Mouse (Mus musculus): ENCODE data around the gene Pnpla7. TPM values are rescaled to one million over a fixed set of nuclear protein-coding genes. Genes with fewer than 3 reads are reported as not detected.

Pnpla7 gene
- total and polyA plus RNA-seq, 3 experiments: 18.5 to 26.1 (median 23.4) TPM

DNA sequence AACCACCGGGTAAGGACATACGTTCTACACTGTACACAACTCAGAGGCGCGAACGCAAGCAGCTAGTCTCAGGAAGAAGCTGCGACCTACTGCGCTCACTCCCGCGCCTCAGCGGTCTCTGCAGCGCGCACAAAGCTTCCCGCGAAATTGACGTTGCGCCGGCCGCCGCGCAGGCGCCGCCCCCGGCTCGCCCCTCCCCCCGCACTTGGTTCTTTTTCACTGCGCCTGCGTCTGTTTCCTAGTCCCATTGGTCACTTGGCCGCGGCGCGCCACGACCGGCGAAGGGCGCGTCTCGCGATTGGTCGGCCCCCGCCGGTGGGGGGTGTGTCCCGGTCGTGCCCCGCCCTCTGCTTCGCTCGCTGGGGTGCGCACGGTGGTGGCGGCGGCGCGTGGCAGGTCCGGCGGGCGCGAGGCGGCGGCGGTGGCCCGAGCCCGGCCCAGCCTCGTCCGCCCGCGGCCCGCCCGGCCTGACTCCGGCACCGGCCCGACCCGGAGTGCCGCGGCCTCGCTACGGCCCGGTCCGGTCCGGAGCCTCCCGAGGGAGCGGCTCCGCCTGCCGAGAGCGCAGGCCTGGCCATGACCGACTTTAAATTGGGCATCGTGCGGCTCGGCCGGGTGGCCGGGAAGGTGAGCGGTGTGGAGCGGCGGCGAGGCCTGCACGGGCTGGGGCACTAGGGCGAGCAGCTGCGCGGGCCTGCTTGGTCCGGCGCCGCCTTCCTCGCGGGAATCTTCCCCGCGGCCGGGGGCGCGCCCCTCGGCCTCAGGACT, 26.2 kb upstream of the Pnpla7 start, which contains the start of gene Zmynd19 (continued):
- TF ChIP-seq NELFE (IDR thresholded peaks at IDR 0.05; ENCODE audit: low read depth, low read length) (peak; percentile 77), POLR2A (IDR thresholded peaks at IDR 0.05; ENCODE audit: low read depth, low read length) (peak; percentile 86), CHD1 (IDR thresholded peaks at IDR 0.05; ENCODE audit: low read depth, low read length) (no peak), E2F4 (IDR thresholded peaks at IDR 0.05; ENCODE audit: insufficient replicate concordance, low read depth, low read length) (peak; percentile 93), MYC (IDR thresholded peaks at IDR 0.05; ENCODE audit: low read depth, low read length) (peak; percentile 77; the same call in 1 of the 2 replicates), HCFC1 (IDR thresholded peaks at IDR 0.05; ENCODE audit: low read depth, low read length) (peak; percentile 74), ELF1 (IDR thresholded peaks at IDR 0.05; ENCODE audit: low read depth, low read length) (peak; percentile 65; the same call in 1 of the 2 replicates), NRF1 (IDR thresholded peaks at IDR 0.05; ENCODE audit: low read depth, low read length) (peak; percentile 99)

DNA sequence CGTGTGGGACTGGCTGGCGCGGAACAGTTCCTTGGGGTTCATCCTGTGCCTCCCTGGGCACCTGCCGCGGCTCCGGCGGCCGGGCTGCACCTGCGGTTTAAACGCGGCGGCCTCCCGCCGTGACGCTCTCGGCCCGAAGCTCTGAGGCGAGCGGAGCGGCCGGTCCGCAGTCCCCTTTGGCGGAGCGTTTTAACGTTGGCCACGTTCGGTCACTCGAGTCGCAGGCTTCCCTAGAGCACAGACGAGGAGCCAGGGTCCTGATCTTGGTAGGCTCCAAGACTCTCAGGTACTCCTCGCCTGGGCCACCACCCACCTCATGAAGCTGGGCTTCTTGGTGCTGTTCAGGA, 25.7 kb upstream of the Pnpla7 start:
- dilution Hi-C loops (cut with MboI; ENCODE audit: extremely low pct_ligation_motif_present, extremely low pct_unique_long_range_greater_than_20kb, low sequenced_read_pairs) (no loop called here), in situ Hi-C loops (cut with MboI; ENCODE audit: low pct_ligation_motif_present, low pct_unique_long_range_greater_than_20kb, low sequenced_read_pairs) (no loop called here)
- Histone ChIP-seq H3K9me3 (replicated peaks; ENCODE audit: low read length) (no peaks in the 10 kb centered on the region), H3K9ac (ENCODE audit: insufficient read depth, low read depth) (peak overlapping the region; percentile 91), H3K79me2 (replicated peaks; ENCODE audit: control insufficient read depth, extremely low read depth, insufficient read depth, poor library complexity, severe bottlenecking) (peaks cover 22% of the 10 kb centered on the region), H3K27ac (ENCODE audit: insufficient read depth, low read depth) (no peak overlapping the region), H3K4me2 (ENCODE audit: insufficient read depth, low read depth, poor library complexity, severe bottlenecking) (peak overlapping the region; percentile 73), H3K36me3 (replicated peaks in 1 of 2; ENCODE audit: control insufficient read depth in 1 of 2, insufficient read depth in 1 of 2, low read length in 1 of 2) (peaks cover 27 to 36% of the 10 kb centered on the region in 2 experiments), H3K4me3 (replicated peaks in 1 of 3; ENCODE audit: low read depth in 2 of 3, low read length in 2 of 3, poor library complexity in 1 of 3) (peak overlapping the region; percentile 57 to 97 (median 85)), H3K27me3 (replicated peaks) (peaks cover 5% of the 10 kb centered on the region), H3K4me1 (ENCODE audit: control insufficient read depth in 1 of 2, insufficient read depth in 2 of 2) (peaks cover 4 to 42% of the 10 kb centered on the region in 2 experiments; a peak in 3 of 4 replicates)
- DNase-seq (ENCODE audit: extremely low read depth): no peak
- TF ChIP-seq UBTF (IDR thresholded peaks at IDR 0.05; ENCODE audit: low read depth, low read length) (peak; percentile 61; the same call in 1 of the 2 replicates), USF1 (IDR thresholded peaks at IDR 0.05; ENCODE audit: low read depth, low read length) (no peak), TCF12 (IDR thresholded peaks at IDR 0.05; ENCODE audit: low read depth, low read length) (no peak), GABPA (IDR thresholded peaks at IDR 0.05; ENCODE audit: insufficient replicate concordance, low read depth, low read length) (no peak), SIN3A (IDR thresholded peaks at IDR 0.05; ENCODE audit: low read length) (peak; percentile 1; the same call in 1 of the 2 replicates)

DNA sequence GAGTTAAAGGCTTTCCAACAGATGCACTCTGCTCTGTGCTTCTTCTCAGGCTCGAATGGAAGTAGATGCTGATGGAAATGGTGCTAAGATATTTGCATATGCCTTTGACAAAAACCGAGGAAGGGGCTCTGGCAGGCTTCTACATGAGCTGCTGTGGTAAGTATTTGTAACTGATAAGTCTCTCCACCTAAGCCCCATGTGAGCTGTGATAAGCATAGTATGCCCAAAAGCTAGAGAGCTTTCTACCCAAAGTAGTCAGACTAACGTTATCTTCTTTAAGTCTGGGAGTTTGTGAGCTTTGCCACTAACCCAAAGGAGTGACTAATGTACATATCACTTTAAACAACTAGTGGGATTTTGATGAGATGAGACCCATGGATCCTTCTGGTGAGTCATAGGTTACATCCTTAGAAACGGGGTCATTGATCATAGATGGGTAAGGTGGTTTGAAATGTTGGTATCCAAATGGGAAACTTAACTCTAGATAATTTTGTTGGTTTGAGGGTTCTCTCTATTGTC, 23.2 kb upstream of the Pnpla7 start:
- TF ChIP-seq USF2 (conservative IDR thresholded peaks at IDR 0.05; ENCODE audit: low read depth, low read length) (no peak), MAZ (IDR thresholded peaks at IDR 0.05; ENCODE audit: low read depth, low read length) (no peak), GABPA (IDR thresholded peaks at IDR 0.05; ENCODE audit: insufficient replicate concordance, low read depth, low read length) (no peak), MAX (IDR thresholded peaks at IDR 0.05; ENCODE audit: low read length) (no peak), UBTF (IDR thresholded peaks at IDR 0.05; ENCODE audit: low read depth, low read length) (no peak), IRF4 (IDR thresholded peaks at IDR 0.05; ENCODE audit: low read depth, low read length) (no peak), MXI1 (IDR thresholded peaks at IDR 0.05; ENCODE audit: low read depth, low read length) (no peak), CHD1 (IDR thresholded peaks at IDR 0.05; ENCODE audit: low read depth, low read length) (no peak), TBP (conservative IDR thresholded peaks at IDR 0.05; ENCODE audit: low read depth, low read length) (no peak), SIN3A (IDR thresholded peaks at IDR 0.05; ENCODE audit: low read length) (no peak), PAX5 (IDR thresholded peaks at IDR 0.05; ENCODE audit: low read length) (no peak), ZC3H11A (IDR thresholded peaks at IDR 0.05; ENCODE audit: low read depth, low read length) (no peak), RAD21 (IDR thresholded peaks at IDR 0.05; ENCODE audit: low read depth, low read length) (no peak), HCFC1 (IDR thresholded peaks at IDR 0.05; ENCODE audit: low read depth, low read length) (no peak), ELF1 (IDR thresholded peaks at IDR 0.05; ENCODE audit: low read depth, low read length) (no peak), ZKSCAN1 (IDR thresholded peaks at IDR 0.05; ENCODE audit: borderline replicate concordance, low read depth, low read length) (no peak), E2F4 (IDR thresholded peaks at IDR 0.05; ENCODE audit: insufficient replicate concordance, low read depth, low read length) (no peak), ETS1 (conservative IDR thresholded peaks at IDR 0.05; ENCODE audit: low read depth, low read length) (no peak)
- Histone ChIP-seq H3K27ac (ENCODE audit: insufficient read depth, low read depth) (no peak overlapping the region), H3K4me3 (replicated peaks in 1 of 3; ENCODE audit: low read depth in 2 of 3, low read length in 2 of 3, poor library complexity in 1 of 3) (no peak overlapping the region), H3K9ac (ENCODE audit: insufficient read depth, low read depth) (no peak overlapping the region), H3K4me1 (ENCODE audit: control insufficient read depth in 1 of 2, insufficient read depth in 2 of 2) (peaks cover 4 to 60% of the 10 kb centered on the region in 2 experiments; a peak in 3 of 4 replicates), H3K79me2 (replicated peaks; ENCODE audit: control insufficient read depth, extremely low read depth, insufficient read depth, poor library complexity, severe bottlenecking) (peaks cover 22% of the 10 kb centered on the region), H3K4me2 (ENCODE audit: insufficient read depth, low read depth, poor library complexity, severe bottlenecking) (no peak overlapping the region), H3K27me3 (replicated peaks) (peaks cover 2% of the 10 kb centered on the region), H3K36me3 (replicated peaks in 1 of 2; ENCODE audit: control insufficient read depth in 1 of 2, insufficient read depth in 1 of 2, low read length in 1 of 2) (peaks cover 35 to 56% of the 10 kb centered on the region in 2 experiments), H3K9me3 (replicated peaks; ENCODE audit: low read length) (no peaks in the 10 kb centered on the region)
- no peak for DNase-seq (ENCODE audit: extremely low read depth)
- dilution Hi-C loops (cut with MboI; ENCODE audit: extremely low pct_ligation_motif_present, extremely low pct_unique_long_range_greater_than_20kb, low sequenced_read_pairs): no loop called here
- in situ Hi-C loops (cut with MboI; ENCODE audit: low pct_ligation_motif_present, low pct_unique_long_range_greater_than_20kb, low sequenced_read_pairs): no loop called here
